Comparison of ENCODE assay signal across 13 mouse cellular contexts in genomic region chr1:53061340-53061739, GRCm38 (mm10). TPM values are rescaled to one million over a fixed set of nuclear protein-coding genes. Genes with fewer than 3 reads are reported as not detected.
DNase-seq lines count a peak whose midpoint lies in the region; ATAC-seq lines count a peak whose summit lies in the region.
"Had no signal": no experiment of that assay in that cellular context is flagged by ENCODE, and none has a peak within 500 bp of the region (broad histone marks: within the 10 kb centered on the region; RNA-seq: fewer than 3 reads in every experiment).

TSS of gene Mstn (plus strand) at chr1:53061640.

- no peaks in the 10 kb centered on the region for H3K9me3 ChIP-seq in heart, embryonic 13.5 days
- H3K9me3 ChIP-seq in neural tube, embryonic 11.5 days (ENCODE audit: control insufficient read depth, low read length): no peaks in the 10 kb centered on the region
- no peaks in the 10 kb centered on the region for H3K9me3 ChIP-seq in limb, embryonic 13.5 days

- peak within 1 kb of the TSS; percentile 56; the same call in 1 of the 2 replicates for H3K27ac ChIP-seq in heart, embryonic 13.5 days (replicated peaks)
- no peak within 1 kb of the TSS for H3K27ac ChIP-seq in neural tube, embryonic 11.5 days (ENCODE audit: low read depth, low read length)
- H3K27ac ChIP-seq in limb, embryonic 13.5 days: peak within 1 kb of the TSS; percentile 48; the same call in 1 of the 2 replicates

- peaks cover 26% of the 10 kb centered on the region for H3K4me1 ChIP-seq in heart, embryonic 13.5 days
- H3K4me1 ChIP-seq in neural tube, embryonic 11.5 days (ENCODE audit: control insufficient read depth, insufficient read depth, low read length): no peaks in the 10 kb centered on the region
- peaks cover 25% of the 10 kb centered on the region for H3K4me1 ChIP-seq in limb, embryonic 13.5 days

- 43% methylated on average over 6 of the region's 6 CpGs for WGBS in heart, embryonic 13.5 days
- 73% methylated on average over 6 of the region's 6 CpGs for WGBS in neural tube, embryonic 11.5 days
- WGBS in limb, embryonic 13.5 days: 64% methylated on average over 6 of the region's 6 CpGs

- no peak for ATAC-seq in heart, embryonic 13.5 days (ENCODE audit: extremely low read depth, insufficient number of reproducible peaks, low FRiP score, low TSS enrichment)
- no peak for ATAC-seq in neural tube, embryonic 11.5 days (ENCODE audit: insufficient read depth, low FRiP score, low TSS enrichment)
- ATAC-seq in limb, embryonic 13.5 days (ENCODE audit: low FRiP score, low read depth): no peak
- no peak for ATAC-seq in megakaryocyte progenitor cell, adult 5-6 weeks (replicated peaks; ENCODE audit: poor library complexity)

- peak within 1 kb of the TSS; percentile 62; the same call in 1 of the 2 replicates for H3K9ac ChIP-seq in heart, embryonic 13.5 days
- H3K9ac ChIP-seq in neural tube, embryonic 11.5 days (ENCODE audit: low read length): no peak within 1 kb of the TSS
- no peak within 1 kb of the TSS for H3K9ac ChIP-seq in limb, embryonic 13.5 days

- intact Hi-C loops in heart, postnatal 36 days (cut with DNase I): no loop called here

- no peak within 1 kb of the TSS for H3K4me3 ChIP-seq in heart, embryonic 13.5 days
- no peak within 1 kb of the TSS for H3K4me3 ChIP-seq in neural tube, embryonic 11.5 days (ENCODE audit: low read depth, low read length)
- peak within 1 kb of the TSS; percentile 17 for H3K4me3 ChIP-seq in limb, embryonic 13.5 days

- H3K27me3 ChIP-seq in heart, embryonic 13.5 days (replicated peaks): no peaks in the 10 kb centered on the region
- H3K27me3 ChIP-seq in neural tube, embryonic 11.5 days (ENCODE audit: control insufficient read depth, insufficient read depth, low read length): no peaks in the 10 kb centered on the region
- no peaks in the 10 kb centered on the region for H3K27me3 ChIP-seq in limb, embryonic 13.5 days

- H3K4me2 ChIP-seq in heart, embryonic 13.5 days: peak within 1 kb of the TSS; percentile 29
- H3K4me2 ChIP-seq in neural tube, embryonic 11.5 days (ENCODE audit: low read depth): no peak within 1 kb of the TSS
- H3K4me2 ChIP-seq in limb, embryonic 13.5 days (replicated peaks): peak within 1 kb of the TSS; percentile 47

- H3K36me3 ChIP-seq in heart, embryonic 13.5 days: no peaks in the 10 kb centered on the region
- H3K36me3 ChIP-seq in neural tube, embryonic 11.5 days (ENCODE audit: control insufficient read depth, insufficient read depth, low read length): no peaks in the 10 kb centered on the region
- H3K36me3 ChIP-seq in limb, embryonic 13.5 days: no peaks in the 10 kb centered on the region

- no peak for DNase-seq in heart, postnatal 36 days
- no peak for DNase-seq in neural tube, embryonic 11.5 days (ENCODE audit: low spot score)
- no peak for DNase-seq in neural tube, embryonic 10.5 days (ENCODE audit: extremely low spot score, low spot score)
- no peak for DNase-seq in embryo, embryonic 10 days (ENCODE audit: low spot score)
- DNase-seq in layer of hippocampus, postnatal 10 days (ENCODE audit: low spot score in 2 of 2): no peak
- DNase-seq: adrenal gland, postnatal 10 days; cerebellum, adult 11 months; heart, postnatal 4 days had no signal

RNA-seq across cellular contexts. Expression of gene Mstn, which starts in this region (rescaled TPM):
- 4.8 and 5.1 TPM in 2 replicates for polyA plus RNA-seq in heart, embryonic 13.5 days (2015; fragmentation: Nextera tagmentation; extraction: Ambion mirVana)
- total RNA-seq in heart, postnatal 36 days (2021): under 1 TPM; 0.31 to 0.46 TPM
- 11.2 and 13.6 TPM in 2 replicates for polyA plus RNA-seq in neural tube, embryonic 11.5 days (2014; fragmentation: Nextera tagmentation; extraction: Ambion mirVana)
- polyA plus RNA-seq in limb, embryonic 13.5 days (2015; fragmentation: Nextera tagmentation; extraction: Ambion mirVana): 15.5 and 16.3 TPM in 2 replicates
- total RNA-seq in megakaryocyte progenitor cell, adult 5-6 weeks (2015): not detected in 2 replicates
- total RNA-seq in megakaryocyte progenitor cell, adult 5-6 weeks (2017): not detected in 2 replicates
- total RNA-seq in layer of hippocampus, postnatal 10 days (2021): 1 to 10 TPM; 2.1 to 2.2 TPM
- total RNA-seq: liver, adult 2 months; megakaryocyte, adult 5-6 weeks had no signal
- polyA plus RNA-seq: liver, adult 2 months had no signal
